Mouse (Mus musculus) G1E (cell line): Measurements from ENCODE around the gene Plekha8.

ENCODE experiments used
- CTCF ChIP-seq: IDR thresholded peaks from 2 replicates; pipeline ENCODE4 v1.5.1; 2012; ENCODE audit warnings: low read depth, low read length, inconsistent platforms, mixed read lengths
- GATA1 ChIP-seq: IDR thresholded peaks from 2 replicates; pipeline ENCODE4 v1.6.1; 2012; ENCODE audit warnings: borderline replicate concordance, low read length, inconsistent platforms, mixed read lengths
- POLR2AphosphoS5 ChIP-seq: IDR thresholded peaks from 2 replicates; pipeline ENCODE4 v1.6.1; 2012; ENCODE audit warnings: low read depth, low read length, inconsistent platforms; ENCODE audit not compliant: insufficient replicate concordance
- TAL1 ChIP-seq: conservative IDR thresholded peaks from 2 replicates; pipeline ENCODE4 v1.6.1; 2012; ENCODE audit warnings: low read depth, low read length, inconsistent platforms, mixed read lengths

GRCm38 (mm10) chr6:54586175-54586574 is 8.7 kb upstream of the Plekha8 start:
- TF ChIP-seq CTCF = no peak
- TF ChIP-seq TAL1 = no peak
- TF ChIP-seq GATA1 = no peak
- no peak for TF ChIP-seq POLR2AphosphoS5
